Mouse (Mus musculus) common myeloid progenitor, adult 5-6 weeks (primary cell): ENCODE data around the gene Raph1. TPM values are rescaled to one million over a fixed set of nuclear protein-coding genes. Genes with fewer than 3 reads are reported as not detected.
"Not testable (repeated sequence)": the region's sequence is repeated elsewhere in the genome, so short reads cannot be mapped to it uniquely, and the experiment has no call there.

Experiments
- ATAC-seq: replicated peaks from 2 replicates; pipeline ENCODE4 v1.8.0; 2016; ENCODE audit warnings: low read depth, mild to moderate bottlenecking, moderate TSS enrichment, inconsistent platforms; ENCODE audit not compliant: poor library complexity, severe bottlenecking
- total RNA-seq: library from RNA; stranded (forward); fragments of 200-1000, 187-1606 nt; gene quantifications from 2 replicates; pipeline ENCODE4 v1.2.3, GENCODE M21; 2017

The Raph1 gene
- total RNA-seq, 1 experiment from 2014 or later, result 4.8 TPM

- no peak for ATAC-seq
Observed at GRCm38 (mm10) chr1:60449896-60450295, 117.0 kb downstream of the Raph1 start.

GRCm38 (mm10) chr1:60447067-60447466 lies 119.8 kb downstream of the Raph1 start:
- peak; percentile 99 for ATAC-seq

GRCm38 (mm10) chr1:60441438-60441837 lies 125.5 kb downstream of the Raph1 start:
- ATAC-seq, result not testable (repeated sequence)

GRCm38 (mm10) chr1:60432497-60432896 lies 134.4 kb downstream of the Raph1 start:
- no peak for ATAC-seq

Other genes with a start within 250 kb of the Raph1 start
- gene Cyp20a1, start 223.8 kb downstream of the Raph1 start, total RNA-seq, result 28.3 and 38.5 TPM in 2 replicates
- gene Abi2, start 157.5 kb downstream of the Raph1 start, total RNA-seq, result 24.6 and 28.1 TPM in 2 replicates
- gene Cd28, start 149.7 kb upstream of the Raph1 start, total RNA-seq, result 1.1 and 1.4 TPM in 2 replicates